Mouse (Mus musculus) embryonic fibroblast, embryonic 13.5 days (primary cell): ENCODE data around the gene Psmc2. TPM values are rescaled to one million over a fixed set of nuclear protein-coding genes. Genes with fewer than 3 reads are reported as not detected.

Source experiments
- H3K27ac ChIP-seq: 2 replicates; pipeline ENCODE4 v1.5.1; 2012; ENCODE audit warnings: low read length, control low read depth, inconsistent platforms; ENCODE audit not compliant: insufficient read depth
- H3K4me1 ChIP-seq: 2 replicates; pipeline ENCODE4 v1.6.1; 2011; ENCODE audit warnings: low read length; ENCODE audit not compliant: control insufficient read depth, insufficient read depth
- H3K4me3 ChIP-seq: 2 replicates; pipeline ENCODE4 v1.5.1; 2011; ENCODE audit warnings: mild to moderate bottlenecking, control low read depth, low read length; ENCODE audit not compliant: insufficient read depth
- CTCF ChIP-seq: IDR thresholded peaks from 2 replicates; pipeline ENCODE4 v1.5.1; 2011; ENCODE audit warnings: mild to moderate bottlenecking, control low read depth, low read length, moderate library complexity, borderline replicate concordance; ENCODE audit not compliant: insufficient read depth
- POLR2A ChIP-seq: IDR thresholded peaks from 2 replicates; pipeline ENCODE4 v1.6.1; 2011; ENCODE audit warnings: low read depth, mild to moderate bottlenecking, control low read depth, low read length, moderate library complexity
- polyA plus RNA-seq: library from polyadenylated mRNA; stranded (reverse); fragments of >200 nt; gene quantifications from 2 replicates; pipeline ENCODE4 v1.2.4, GENCODE M21; 2011; ENCODE audit warnings: low read depth; ENCODE audit not compliant: missing spikeins, insufficient read length

Gene Psmc2
- polyA plus RNA-seq = 108 and 127 TPM in 2 replicates

DNA sequence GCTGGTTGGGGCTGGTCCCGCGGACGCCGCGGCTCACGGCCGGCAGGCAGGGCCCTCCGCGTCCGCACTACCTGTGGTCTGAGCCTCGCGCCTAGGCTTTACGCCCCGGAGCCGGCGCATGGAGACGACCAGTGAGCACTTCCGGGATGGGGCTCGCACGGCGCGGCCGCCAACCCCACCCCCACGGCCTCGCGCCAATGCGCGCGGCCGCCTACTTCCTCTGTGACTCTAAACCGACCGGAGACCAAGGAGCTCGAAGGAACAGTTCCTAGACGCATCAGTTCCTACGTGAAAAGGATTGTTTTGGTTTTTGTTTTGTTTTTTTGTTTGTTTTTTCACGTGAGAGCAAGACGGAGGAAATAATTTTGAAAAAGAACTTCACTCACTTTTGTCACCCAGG, at the start of gene Psmc2, which contains the start of gene Dnajc2:
Gene Psmc2 (plus strand): TSS at position 231 of the 400 bp plus-strand sequence.
Gene Dnajc2 (minus strand): TSS at position 199 of the 400 bp plus-strand sequence.
- H3K4me1 ChIP-seq = peaks cover 3% of the 10 kb centered on the region; the same call in 1 of the 2 replicates
- H3K27ac ChIP-seq = peak within 1 kb of the TSS; percentile 76; the same call in 1 of the 2 replicates
- TF ChIP-seq POLR2A (peak; percentile 72), CTCF (no peak)
- H3K4me3 ChIP-seq = peak within 1 kb of the TSS; percentile 79

DNA sequence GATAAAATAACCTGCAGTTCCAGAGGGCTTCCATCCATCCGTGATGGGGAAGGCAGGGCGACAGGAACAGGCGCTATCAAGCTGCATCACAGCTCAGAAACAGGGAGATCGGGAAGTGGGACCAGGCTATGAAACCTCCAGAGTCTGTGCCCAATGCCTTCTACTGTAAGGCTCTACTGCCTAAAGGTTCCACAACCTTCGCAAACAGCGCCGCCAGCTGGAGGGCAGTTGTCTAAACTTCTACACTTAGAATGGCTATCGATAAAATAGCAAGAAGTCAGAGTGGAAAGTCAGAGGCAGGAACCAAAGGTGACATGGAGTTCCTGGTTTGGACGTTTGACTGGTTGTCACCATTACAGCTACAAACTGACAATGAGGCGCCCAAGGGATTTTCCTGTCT, 49.5 kb upstream of the Psmc2 start:
- no peak overlapping the region for H3K27ac ChIP-seq
- H3K4me1 ChIP-seq = no peaks in the 10 kb centered on the region
- no peak for TF ChIP-seq POLR2A
- peak; percentile 53; the same call in 1 of the 2 replicates for TF ChIP-seq CTCF
- no peak overlapping the region for H3K4me3 ChIP-seq

DNA sequence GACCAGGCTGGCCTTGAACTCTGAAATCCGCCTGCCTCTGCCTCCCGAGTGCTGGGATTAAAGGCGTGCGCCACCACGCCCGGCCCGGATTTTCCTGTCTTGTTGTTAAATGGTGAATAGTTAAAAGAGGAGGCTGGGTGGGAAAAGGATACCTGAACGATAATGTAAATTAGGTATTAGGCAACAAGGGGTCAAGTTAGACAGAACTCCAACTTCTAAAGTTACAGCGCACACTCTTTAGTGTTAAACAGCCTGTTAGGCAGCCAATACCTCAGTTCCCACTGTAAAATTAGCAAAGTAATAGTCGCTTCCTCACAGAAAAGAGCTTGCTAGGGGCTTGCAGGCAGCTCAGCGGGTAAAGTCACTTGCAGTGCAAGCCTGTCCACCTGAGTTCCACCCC, 49.0 kb upstream of the Psmc2 start:
- TF ChIP-seq POLR2A = no peak
- no peak for TF ChIP-seq CTCF
- Histone ChIP-seq H3K27ac (no peak overlapping the region), H3K4me1 (no peaks in the 10 kb centered on the region), H3K4me3 (no peak overlapping the region)

DNA sequence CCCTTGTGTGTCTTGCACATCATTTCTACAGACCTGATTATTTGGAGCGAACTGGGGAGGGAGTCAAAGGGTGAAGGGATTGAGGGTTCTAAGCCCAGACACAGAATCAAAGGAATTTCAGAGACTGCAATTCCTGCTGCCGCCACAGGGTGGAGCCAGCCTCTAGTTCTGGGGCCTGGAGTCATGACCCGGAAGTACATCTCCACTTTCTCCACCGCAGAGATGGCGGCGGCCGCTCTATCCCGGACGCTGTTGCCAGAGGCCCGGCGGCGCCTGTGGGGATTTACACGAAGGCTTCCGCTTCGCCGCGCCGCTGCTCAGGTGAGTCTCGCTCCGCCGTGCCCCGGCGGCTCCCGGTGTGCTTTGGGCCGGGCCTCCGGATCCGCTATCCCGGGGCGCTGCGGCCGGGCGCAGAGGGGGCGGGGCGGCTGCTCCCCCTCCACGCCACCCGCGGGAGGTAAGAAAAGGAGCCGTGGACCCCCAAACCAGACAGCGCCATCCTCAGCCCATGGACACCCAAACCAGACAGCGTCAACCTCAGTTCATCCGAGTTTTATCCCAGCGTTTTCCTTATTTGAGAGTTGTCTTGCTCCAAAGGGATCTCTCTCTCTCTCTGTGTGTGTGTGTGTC, 48.0 kb upstream of the Psmc2 start, which contains the start of gene Pmpcb:
Gene Pmpcb (plus strand): TSS at position 186 of the 630 bp plus-strand sequence.
- TF ChIP-seq POLR2A (peak; percentile 49; the same call in 1 of the 2 replicates), CTCF (peak; percentile 59; the same call in 1 of the 2 replicates)
- no peaks in the 10 kb centered on the region for H3K4me1 ChIP-seq
- H3K4me3 ChIP-seq = peak within 1 kb of the TSS; percentile 87
- peak within 1 kb of the TSS; percentile 36 for H3K27ac ChIP-seq

DNA sequence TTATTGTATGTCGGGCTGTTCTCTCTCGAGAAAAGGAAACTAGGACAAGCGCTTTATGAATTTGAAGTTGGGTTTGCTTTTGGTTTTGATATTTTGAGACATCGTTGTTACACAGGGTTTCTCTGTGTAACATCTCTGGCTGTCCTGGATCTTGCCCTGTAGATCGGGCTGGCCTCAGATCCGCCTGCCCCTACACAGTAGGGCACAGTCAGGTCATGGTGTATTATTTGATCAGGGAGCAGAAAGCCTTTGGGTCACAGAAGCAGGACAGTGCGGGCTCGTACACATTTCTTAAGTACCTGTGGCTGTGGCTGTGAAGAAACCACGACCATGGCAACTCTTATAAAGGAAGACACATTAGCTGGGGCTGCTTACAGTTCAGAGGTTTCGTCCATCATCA, 47.5 kb upstream of the Psmc2 start:
- H3K27ac ChIP-seq = no peak overlapping the region
- TF ChIP-seq CTCF = no peak
- no peak for TF ChIP-seq POLR2A
- no peaks in the 10 kb centered on the region for H3K4me1 ChIP-seq
- peak overlapping the region; percentile 87 for H3K4me3 ChIP-seq

DNA sequence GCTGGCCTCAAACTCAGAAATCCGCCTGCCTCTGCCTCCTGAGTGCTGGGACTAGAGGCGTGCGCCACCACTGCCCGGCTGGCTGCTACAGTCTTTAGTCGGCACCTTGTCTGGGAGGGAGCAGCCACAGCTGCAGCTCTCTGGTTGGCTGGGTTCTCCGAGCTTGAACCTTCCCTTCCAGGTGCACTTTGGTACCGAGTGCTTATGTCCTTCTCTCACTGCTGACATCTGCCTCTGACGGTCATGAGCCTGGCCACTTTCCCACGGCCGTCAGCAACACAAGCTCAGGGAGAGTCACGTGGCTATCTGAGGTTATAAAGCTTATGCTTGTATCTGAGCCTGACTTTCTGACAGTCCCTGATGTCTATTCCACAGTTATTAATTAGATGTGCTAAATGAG, 46.0 kb upstream of the Psmc2 start:
- no peak overlapping the region for H3K4me3 ChIP-seq
- H3K27ac ChIP-seq = no peak overlapping the region
- TF ChIP-seq POLR2A (no peak), CTCF (no peak)
- H3K4me1 ChIP-seq = no peaks in the 10 kb centered on the region

DNA sequence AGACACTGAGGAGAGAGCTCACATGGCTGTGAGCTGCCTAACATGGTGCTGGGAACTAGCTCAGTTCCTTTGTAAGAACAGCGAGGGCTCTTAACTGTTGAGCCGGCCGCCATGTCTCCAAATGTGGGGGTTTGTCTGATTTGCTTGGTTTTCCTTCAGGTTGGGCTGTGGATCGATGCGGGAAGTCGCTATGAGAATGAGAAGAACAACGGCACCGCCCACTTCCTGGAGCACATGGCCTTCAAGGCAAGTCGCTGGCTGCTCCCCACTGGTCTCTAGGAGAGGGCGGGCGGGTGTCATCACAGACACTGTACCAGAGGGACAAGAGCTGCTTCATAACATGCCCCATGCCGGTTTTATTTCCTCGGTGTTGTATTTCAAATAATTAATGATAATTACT, 45.2 kb upstream of the Psmc2 start:
- H3K27ac ChIP-seq = no peak overlapping the region
- no peaks in the 10 kb centered on the region for H3K4me1 ChIP-seq
- no peak overlapping the region for H3K4me3 ChIP-seq
- TF ChIP-seq CTCF = no peak
- TF ChIP-seq POLR2A = no peak

DNA sequence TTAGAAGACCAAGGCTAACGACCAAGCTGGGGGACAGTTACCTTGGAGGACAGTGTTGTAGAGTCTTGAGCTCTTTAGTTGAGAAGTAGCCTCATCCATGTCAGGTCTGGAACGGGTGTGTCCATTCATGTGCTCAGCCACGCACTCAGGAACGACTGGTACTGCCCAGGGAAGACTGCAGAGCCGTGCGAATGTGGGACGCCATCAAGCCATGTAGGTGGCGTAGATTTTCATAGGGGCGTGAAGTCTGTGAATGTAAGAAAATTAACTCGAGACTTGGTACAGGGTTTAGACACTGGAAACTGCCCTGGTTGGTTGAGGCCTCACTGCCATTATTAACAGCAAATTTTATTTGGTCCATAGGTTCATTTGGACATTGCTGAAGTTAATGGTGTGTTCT, 41.5 kb upstream of the Psmc2 start:
- no peak overlapping the region for H3K4me3 ChIP-seq
- no peaks in the 10 kb centered on the region for H3K4me1 ChIP-seq
- no peak for TF ChIP-seq POLR2A
- TF ChIP-seq CTCF = no peak
- H3K27ac ChIP-seq = no peak overlapping the region

DNA sequence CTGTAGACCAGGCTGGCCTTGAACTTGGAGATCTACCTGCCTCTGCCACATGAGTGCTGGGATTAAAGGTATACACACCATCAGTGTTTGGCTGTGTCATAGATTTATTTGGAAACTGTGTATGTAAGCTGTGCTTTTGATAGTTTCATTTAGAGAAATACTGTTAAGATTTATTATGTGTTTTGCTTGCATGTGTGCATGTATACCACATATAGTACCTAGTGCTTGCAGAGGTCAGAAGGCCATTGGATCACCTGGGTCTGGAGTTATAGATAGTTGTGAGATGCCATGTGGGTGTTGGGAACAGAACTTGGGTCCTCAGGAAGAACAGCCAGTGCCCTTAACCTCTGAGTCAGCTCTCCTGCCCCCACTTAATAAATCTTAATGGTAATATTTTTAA, 40.4 kb upstream of the Psmc2 start:
- Histone ChIP-seq H3K4me3 (no peak overlapping the region), H3K27ac (no peak overlapping the region), H3K4me1 (no peaks in the 10 kb centered on the region)
- no peak for TF ChIP-seq CTCF
- TF ChIP-seq POLR2A = no peak

DNA sequence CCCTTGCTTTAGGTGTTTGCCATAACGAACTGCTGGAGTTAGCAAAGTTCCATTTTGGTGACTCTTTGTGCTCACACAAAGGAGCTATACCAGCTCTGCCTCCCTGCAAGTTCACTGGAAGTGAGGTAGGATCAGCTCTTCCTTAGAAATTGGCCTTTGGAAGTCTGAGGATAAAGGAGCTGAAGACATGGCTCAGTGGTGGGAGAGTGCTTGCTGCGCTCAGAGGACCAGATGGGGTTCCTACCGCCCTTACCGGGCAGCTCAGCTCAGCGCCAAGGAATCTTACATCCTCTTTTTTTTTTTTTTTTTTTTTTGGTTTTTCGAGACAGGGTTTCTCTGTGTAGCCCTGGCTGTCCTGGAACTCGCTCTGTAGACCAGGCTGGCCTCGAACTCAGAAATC, 39.1 kb upstream of the Psmc2 start:
- TF ChIP-seq CTCF = no peak
- no peak for TF ChIP-seq POLR2A
- no peak overlapping the region for H3K27ac ChIP-seq
- no peak overlapping the region for H3K4me3 ChIP-seq
- no peaks in the 10 kb centered on the region for H3K4me1 ChIP-seq
